Mouse (Mus musculus) testis, postnatal 14 days (tissue): ENCODE measurements around the gene Slc5a6.

Experiments
- DNase-seq: peaks from one replicate; pipeline ENCODE4 v3.0.0; 2021; ENCODE audit warnings: low spot score

The Slc5a6 gene

GRCm38 (mm10) chr5:31000122-31000521, 48.6 kb downstream of the Slc5a6 start:
- no peak for DNase-seq

GRCm38 (mm10) chr5:30999324-30999723, 49.4 kb downstream of the Slc5a6 start:
- DNase-seq = no peak

- DNase-seq = no peak
These were observed 50.4 kb downstream of the Slc5a6 start for GRCm38 (mm10) chr5:30998306-30998705.

GRCm38 (mm10) chr5:30994910-30995635, 53.7 kb downstream of the Slc5a6 start:
- DNase-seq = no peak

GRCm38 (mm10) chr5:30994074-30994473, 54.6 kb downstream of the Slc5a6 start:
- no peak for DNase-seq

GRCm38 (mm10) chr5:30992980-30993676, 55.6 kb downstream of the Slc5a6 start:
- DNase-seq = no peak
